Mouse (Mus musculus) bone marrow, adult 2 months (tissue): Measurements from ENCODE around the gene Minos1.

Experiments used
- CTCF ChIP-seq: fragments of 200-500 bp; IDR thresholded peaks from 2 replicates; pipeline ENCODE4 v1.5.1; 2011; ENCODE audit warnings: low read length, control low read depth; ENCODE audit not compliant: control insufficient read depth, insufficient read depth
- POLR2A ChIP-seq: fragments of 200-500 bp; IDR thresholded peaks from 2 replicates; pipeline ENCODE4 v1.6.1; 2011; ENCODE audit warnings: low read depth, mild to moderate bottlenecking, control low read depth, low read length, borderline replicate concordance; ENCODE audit not compliant: control insufficient read depth

DNA sequence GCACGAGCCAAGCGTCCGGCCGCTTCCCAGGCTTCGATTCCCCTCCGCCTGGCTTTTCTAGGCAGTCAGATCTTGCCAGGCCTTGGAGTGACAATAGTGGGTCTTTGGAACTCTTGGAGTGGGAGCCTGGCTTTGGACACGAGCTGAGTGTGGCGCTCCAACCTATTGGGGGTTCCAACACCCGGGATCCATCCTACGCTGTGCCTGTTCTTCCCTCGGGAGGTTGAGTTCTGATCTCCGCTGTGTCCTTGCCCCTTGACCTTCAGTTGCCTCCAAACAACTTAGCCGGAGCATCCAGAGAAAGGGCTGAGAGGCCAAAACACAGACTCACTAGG, 37.8 kb downstream of the Minos1 start:
- TF ChIP-seq CTCF (no peak), POLR2A (no peak)
